Mouse (Mus musculus) liver, adult 2 months (tissue): ENCODE data around the gene Gna15.

ENCODE experiments used
- CTCF ChIP-seq: fragments of 200-500 bp; IDR thresholded peaks from 2 replicates; pipeline ENCODE4 v1.5.1; 2011; ENCODE audit warnings: low read depth, low read length, control low read depth
- POLR2A ChIP-seq: fragments of 200-500 bp; IDR thresholded peaks from 2 replicates; pipeline ENCODE4 v1.6.1; 2011; ENCODE audit warnings: low read length, control low read depth; ENCODE audit not compliant: insufficient read depth; ENCODE audit errors: extremely low read depth

DNA sequence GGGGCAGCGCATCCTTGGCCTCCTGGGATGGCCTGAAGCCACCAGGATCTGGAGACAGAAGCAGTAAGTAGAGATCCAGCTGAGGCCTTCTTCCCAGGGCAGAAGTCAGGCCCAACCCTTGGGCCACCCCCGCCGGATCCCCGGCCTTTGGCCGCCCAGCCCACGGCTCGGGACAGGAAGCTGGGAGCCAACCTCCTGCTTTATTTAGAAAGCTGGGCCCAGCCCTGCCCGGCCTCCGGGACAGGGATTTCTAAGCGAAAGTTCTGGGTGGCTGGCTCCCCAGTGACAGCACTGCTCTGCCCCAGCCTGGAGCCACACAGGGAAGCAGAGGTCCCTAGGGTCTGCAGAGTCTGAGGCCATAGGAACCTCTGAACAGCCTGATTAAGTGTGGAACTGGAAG, 17.8 kb upstream of the Gna15 start:
- TF ChIP-seq POLR2A = no peak
- no peak for TF ChIP-seq CTCF
